Mouse (Mus musculus) myocyte (in vitro differentiated cells): ENCODE measurements at regions not wholly inside any gene's neighbourhood (a gene's known extent, or its start where the extent isn't known, plus 50 kb on each side); places are given as distances from the start of the nearest gene placed in this dataset.

Experiments used
- CEBPB ChIP-seq: IDR thresholded peaks from 2 replicates; pipeline ENCODE4 v1.6.1; 2011; ENCODE audit warnings: mild to moderate bottlenecking, moderate library complexity; ENCODE audit not compliant: poor library complexity, insufficient read depth, severe bottlenecking
- E2F4 ChIP-seq: IDR thresholded peaks from one replicate; pipeline ENCODE4 v1.6.1; 2011; ENCODE audit warnings: mild to moderate bottlenecking, control low read depth, moderate library complexity; ENCODE audit not compliant: insufficient read depth
- MAX ChIP-seq: IDR thresholded peaks from one replicate; pipeline ENCODE4 v1.6.1; 2011; ENCODE audit warnings: low read depth, mild to moderate bottlenecking, control low read depth
- MYOD1 ChIP-seq, 3 experiments: IDR thresholded peaks; one replicate each; pipeline ENCODE4 v1.6.1; 2011; ENCODE audit warnings: control low read depth in 2 of 3, low read depth in 2 of 3, mild to moderate bottlenecking in 2 of 3, moderate library complexity in 1 of 3; ENCODE audit not compliant: insufficient read length in 2 of 3, control insufficient read depth in 1 of 3
- MYOG ChIP-seq, 3 experiments: IDR thresholded peaks; one replicate each; pipeline ENCODE4 v1.6.1; 2011; ENCODE audit warnings: control low read depth in 2 of 3, low read depth in 2 of 3, mild to moderate bottlenecking in 2 of 3; ENCODE audit not compliant: insufficient read length in 2 of 3, control insufficient read depth in 1 of 3, insufficient read depth in 1 of 3
- POLR2A ChIP-seq: IDR thresholded peaks from one replicate; pipeline ENCODE4 v1.6.1; 2011; ENCODE audit warnings: low read depth, mild to moderate bottlenecking, control low read depth, moderate library complexity; ENCODE audit not compliant: insufficient read length
- POLR2AphosphoS2 ChIP-seq: IDR thresholded peaks from one replicate; pipeline ENCODE4 v1.6.1; 2011; ENCODE audit warnings: low read depth, control low read depth; ENCODE audit not compliant: insufficient read length
- SRF ChIP-seq: IDR thresholded peaks from one replicate; pipeline ENCODE4 v1.6.1; 2011; ENCODE audit warnings: low read depth; ENCODE audit not compliant: control insufficient read depth, insufficient read length
- TCF12 ChIP-seq: IDR thresholded peaks from one replicate; pipeline ENCODE4 v1.6.1; 2011; ENCODE audit warnings: mild to moderate bottlenecking, control low read depth; ENCODE audit not compliant: poor library complexity, insufficient read depth, severe bottlenecking
- TCF3 ChIP-seq: IDR thresholded peaks from one replicate; pipeline ENCODE4 v1.6.1; 2011; ENCODE audit warnings: low read depth, control low read depth; ENCODE audit not compliant: insufficient read length
- USF1 ChIP-seq: IDR thresholded peaks from one replicate; pipeline ENCODE4 v1.6.1; 2011; ENCODE audit warnings: low read depth, mild to moderate bottlenecking, control low read depth, moderate library complexity

DNA sequence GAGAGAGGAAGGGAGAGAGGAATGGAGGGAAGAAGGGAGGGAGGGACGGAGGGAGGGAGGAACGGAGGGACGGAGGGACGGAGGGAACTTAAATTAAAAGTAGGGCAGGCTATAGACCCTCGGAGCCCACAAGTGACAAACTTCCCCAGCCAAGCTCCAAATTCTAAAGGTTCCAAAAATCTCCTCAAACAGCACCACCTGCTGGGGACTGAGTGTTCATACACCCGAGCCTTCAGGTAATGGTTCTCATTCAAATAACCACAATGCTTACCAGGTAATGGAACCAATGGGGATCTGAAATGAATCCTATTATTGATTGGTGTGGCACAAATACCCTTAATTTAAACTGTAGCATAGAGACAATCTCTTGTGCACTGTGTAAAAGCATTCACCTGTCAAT lies 246.0 kb upstream of the Tmem132c start:
- TF ChIP-seq MAX, result no peak
- TF ChIP-seq POLR2A, result no peak
- no peak for TF ChIP-seq E2F4
- TF ChIP-seq TCF3, result no peak
- TF ChIP-seq MYOD1 (IDR thresholded peaks at IDR 0.05; ENCODE audit: control insufficient read depth in 1 of 3, insufficient read length in 2 of 3, low read depth in 2 of 3), result no peak
- no peak for TF ChIP-seq USF1
- no peak for TF ChIP-seq TCF12
- no peak for TF ChIP-seq CEBPB
- TF ChIP-seq MYOG (IDR thresholded peaks at IDR 0.05; ENCODE audit: control insufficient read depth in 1 of 3, insufficient read depth in 1 of 3, insufficient read length in 2 of 3, low read depth in 2 of 3), result no peak
- TF ChIP-seq POLR2AphosphoS2, result no peak
- no peak for TF ChIP-seq SRF
